Mouse (Mus musculus): Measurements from ENCODE around the gene St6galnac3.

- TF ChIP-seq CTCF (IDR thresholded peaks at IDR 0.05; ENCODE audit: low read depth, low read length) (no peak), POLR2A (IDR thresholded peaks at IDR 0.05; ENCODE audit: borderline replicate concordance, low read depth, low read length) (no peak)
Measured at GRCm38 (mm10) chr3:153407698-153408097, 317.3 kb downstream of the St6galnac3 start.
